Mouse (Mus musculus): ENCODE measurements around the gene Pigt.

Pigt gene

DNA sequence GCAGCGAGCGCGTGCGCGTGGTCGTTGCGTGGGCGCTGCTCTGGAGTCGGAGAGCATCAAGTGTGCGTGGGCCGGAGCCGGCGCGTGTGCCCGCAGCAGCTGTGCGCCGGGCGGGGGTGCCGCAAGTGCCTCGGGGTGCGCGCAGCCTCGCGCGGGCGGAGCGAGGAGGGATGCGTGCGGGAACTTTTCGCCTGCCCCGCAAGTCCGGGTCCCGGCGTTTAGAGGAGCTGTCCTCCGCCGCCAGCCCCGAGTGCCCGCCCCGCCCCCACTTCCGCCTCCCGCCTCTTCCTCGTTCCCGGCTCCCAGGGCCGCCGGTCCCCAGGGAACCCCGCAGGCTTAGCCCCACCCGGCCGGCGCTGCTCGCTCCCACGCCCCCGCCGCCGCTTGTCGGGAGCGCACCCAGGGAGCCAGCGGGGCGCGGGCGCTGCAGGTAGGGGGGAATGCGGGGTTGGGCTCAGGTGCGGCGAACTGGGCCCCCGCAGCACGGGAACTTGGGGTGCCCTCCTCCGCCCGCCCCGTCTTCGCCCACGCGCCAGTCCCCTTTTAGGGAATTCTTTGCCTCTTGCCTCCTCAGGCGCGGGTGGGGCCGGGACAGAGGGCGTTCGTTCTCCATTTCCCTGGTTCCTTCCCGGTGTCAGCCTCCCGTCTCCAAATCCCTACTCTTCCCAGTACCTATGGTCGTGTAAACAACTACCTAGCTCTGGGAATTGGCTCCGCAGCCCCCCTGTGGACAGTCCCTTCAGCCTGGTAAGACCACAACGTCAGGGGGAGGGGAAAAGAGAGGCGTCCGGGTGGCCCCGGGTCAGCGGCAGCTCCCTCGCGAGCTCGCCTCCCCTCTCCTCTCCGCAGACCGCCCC, 10.8 kb upstream of the Pigt start:
- DNase-seq, result peak; percentile 79

DNA sequence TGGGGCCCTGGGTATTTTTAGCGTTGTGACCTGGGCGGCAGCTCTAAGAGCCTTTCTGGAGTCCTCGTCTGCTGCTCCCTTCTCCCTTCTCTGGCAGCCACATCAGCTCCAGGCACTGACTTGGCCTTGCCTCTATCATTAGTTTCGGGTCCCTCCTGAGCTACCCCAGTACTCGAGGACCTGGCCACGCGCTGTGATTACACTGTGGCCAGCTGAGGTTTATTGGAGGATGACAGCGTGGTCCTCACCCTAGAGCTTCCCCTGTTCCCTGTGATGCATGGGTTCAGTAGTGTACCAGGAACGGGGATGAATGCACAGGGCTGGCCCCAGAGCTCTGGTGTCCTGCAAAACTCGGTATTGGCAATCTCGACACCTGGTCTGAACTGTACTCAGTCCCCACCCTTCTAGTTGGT, 10.2 kb upstream of the Pigt start:
- no peak for DNase-seq

DNA sequence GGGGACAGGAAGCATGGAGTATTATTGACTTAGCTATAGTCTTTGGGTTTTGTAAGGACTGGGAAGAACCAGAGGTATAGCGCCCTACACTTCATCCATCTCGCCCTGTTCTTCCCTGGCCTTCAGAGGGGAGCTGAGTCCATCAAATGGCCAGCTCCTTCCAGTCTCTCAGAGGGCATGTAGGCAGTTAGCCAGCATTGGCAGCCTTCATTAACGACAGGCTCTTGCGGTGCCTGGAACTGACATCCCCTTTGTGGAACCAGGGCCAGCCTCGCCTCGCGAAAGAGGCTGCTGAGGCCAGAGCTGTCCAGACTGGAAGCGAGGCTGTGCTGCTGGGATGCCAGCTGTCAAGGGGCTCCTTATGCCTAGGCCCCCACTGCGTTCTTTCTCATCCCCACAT, 9.5 kb upstream of the Pigt start:
- DNase-seq, result no peak

DNA sequence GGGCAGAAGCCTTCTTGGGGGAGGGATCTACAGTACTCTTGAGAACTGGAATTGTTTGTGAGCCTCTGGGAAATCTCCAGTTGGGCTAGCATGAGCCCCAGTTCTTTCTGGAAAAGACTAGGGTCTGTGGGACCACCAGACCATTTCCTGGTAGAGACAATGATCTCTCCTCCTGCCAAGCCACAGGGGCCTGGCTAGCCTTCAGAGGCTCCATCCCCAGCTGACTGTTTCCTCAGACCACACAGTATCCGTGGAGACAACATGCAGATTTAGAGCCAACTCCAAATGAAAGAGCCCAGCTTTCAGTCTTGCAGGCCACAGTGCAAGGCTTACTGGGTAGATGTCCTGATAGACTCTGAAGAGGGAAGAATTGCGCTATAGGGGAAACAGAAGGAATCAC, 3.2 kb upstream of the Pigt start:
- no peak for DNase-seq

DNA sequence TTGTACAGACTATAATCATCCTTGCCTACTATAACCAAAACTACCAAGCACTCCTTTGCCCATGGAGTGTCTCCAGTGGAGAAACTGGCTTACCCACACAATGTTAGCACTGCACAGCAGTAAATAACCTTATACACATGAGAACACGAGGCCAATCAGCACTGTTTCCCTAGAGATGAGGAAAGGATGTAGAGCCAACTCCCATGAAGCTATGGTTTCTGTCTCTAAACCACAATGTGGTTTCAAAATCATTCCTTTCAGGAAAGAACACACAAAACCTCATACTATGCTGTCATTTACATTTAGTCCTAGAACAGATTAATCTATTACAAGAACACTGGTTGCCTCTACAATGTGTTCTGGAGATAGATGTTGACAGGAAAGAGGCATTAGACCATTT, 989 bp upstream of the Pigt start:
- DNase-seq, result no peak

DNA sequence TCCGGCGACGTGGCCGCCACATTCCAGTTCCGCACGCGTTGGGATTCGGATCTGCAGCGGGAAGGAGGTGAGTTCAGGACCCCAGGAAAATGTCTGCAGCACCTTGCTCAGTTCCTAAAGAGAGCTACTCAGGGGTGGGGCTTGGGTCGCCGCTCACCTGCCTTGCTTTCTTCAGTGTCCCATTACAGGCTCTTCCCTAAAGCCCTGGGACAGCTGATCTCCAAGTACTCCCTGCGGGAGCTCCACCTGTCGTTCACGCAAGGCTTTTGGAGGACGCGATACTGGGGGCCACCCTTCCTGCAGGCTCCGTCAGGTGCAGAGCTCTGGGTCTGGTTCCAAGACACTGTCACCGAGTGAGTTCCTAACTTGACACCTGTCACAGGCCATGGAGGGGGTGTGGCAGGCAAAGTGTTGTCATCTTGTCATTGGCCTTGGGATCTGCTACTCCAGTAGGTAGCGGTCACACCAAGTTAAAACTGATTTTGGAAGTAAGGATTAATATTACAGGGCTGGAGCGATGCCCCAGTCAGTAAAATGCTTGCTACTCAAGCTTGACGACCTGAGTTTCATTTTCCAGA, 460 bp downstream of the Pigt start:
- no peak for DNase-seq

DNA sequence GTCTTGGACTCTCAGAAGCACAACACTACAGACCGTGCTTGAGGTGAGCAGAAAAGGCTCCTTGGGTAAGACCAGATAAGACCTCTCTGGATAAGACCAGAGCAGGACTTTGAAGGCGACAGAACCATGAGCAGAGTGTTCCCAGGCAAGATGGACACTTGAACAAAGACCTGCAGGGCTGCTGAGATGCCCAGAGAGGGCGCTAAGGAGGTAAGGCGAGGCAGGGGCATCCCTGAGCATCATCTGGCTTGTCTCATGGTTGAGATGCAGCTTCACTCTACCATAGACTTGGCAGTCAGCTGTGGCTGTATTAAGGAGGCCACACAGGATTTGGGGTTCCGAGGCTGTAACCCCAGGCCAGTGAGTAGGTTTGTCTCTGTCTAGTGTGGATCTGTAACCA, 2.0 kb downstream of the Pigt start:
- DNase-seq, result no peak

DNA sequence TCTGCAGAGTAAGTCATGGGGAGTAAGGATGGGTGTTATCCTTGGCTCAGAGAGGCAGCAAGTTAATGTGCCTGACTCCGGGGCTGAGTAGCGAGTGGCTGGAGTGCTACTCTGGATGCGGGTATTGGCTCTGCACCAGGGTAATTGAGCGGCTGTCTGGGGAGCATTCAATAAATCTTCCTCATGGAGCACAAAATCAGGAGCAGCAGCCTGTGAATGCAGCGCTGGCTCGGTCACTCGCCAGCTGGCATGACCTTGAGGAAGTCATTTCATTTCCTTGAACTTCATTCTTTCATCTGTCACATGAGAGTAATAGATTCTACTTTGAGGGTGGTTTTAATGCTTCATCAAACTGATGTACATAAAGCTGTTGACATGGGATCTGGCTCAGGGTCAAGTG, 3.2 kb downstream of the Pigt start:
- DNase-seq, result peak; percentile 53

DNA sequence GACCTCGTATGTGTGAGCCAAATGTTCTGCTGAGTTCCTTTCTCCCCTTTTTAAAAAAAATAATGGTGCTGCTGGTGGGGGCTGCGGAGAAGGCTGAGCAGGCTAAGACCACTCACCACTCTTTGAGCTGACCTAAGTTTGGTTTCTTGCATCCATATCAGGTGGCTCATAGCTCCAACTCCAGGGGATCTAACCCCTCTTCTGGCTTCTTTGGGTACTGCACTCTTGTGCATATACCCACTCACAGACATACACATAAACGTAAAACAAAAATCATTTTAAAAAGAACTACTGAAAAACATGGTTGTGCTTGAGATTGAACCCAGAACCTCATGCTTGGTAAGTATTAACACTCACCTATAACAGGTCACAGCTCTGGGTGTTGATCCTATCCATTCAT, 7.6 kb downstream of the Pigt start:
- no peak for DNase-seq

DNA sequence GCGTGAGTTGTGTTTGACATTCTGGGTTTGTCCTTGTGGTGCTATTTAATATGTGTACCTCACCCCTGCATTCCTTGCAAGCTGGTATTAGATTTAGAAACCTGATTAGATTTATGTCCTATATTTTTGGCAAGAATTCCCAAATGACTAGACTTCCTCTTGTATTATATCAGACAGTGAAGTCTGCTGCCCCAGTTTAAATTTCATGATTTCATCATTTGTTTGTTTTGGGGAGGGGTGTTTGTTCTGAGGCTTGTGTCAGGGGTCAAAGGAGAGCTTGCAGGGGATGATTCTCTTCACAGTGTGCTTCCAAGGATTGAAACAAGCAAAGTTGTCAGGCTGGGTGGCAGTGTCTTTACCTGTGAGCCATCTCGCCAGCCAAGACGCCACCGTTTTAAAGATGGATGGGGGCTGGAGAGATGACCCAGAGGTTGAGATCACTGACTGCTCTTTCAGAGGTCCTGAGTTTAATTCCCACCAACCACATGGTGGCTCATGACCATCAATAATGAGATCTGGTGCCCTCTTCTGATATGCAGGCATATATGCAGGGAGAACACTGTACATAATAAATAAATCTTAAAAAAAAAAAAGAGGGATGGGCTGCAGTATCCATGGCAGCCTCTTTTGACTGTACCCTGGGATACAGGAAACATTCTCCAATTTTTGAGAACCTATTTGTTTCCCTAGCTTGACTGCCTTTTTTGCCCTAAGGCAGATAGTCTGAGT, 8.5 kb downstream of the Pigt start:
- DNase-seq, result no peak

DNA sequence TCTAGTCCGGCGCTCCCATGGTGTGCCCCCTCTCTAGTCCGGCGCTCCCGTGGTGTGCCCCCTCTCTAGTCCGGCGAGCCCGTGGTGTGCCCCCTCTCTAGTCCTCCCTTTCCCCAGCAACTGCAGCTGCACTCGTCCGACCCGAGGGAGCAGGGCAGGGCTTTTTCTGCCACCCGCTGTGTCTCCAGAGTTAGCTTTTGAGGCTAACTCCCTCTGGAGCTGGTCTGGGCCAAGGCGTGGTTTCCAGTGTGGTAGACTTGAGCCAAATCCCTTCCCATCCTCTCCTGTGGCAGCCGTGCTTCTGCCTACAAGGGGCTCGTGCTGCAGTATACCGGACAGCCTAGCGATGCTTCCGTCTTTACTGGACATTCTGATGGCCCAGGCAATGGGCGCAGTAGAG, 10.5 kb downstream of the Pigt start:
- DNase-seq, result no peak

DNA sequence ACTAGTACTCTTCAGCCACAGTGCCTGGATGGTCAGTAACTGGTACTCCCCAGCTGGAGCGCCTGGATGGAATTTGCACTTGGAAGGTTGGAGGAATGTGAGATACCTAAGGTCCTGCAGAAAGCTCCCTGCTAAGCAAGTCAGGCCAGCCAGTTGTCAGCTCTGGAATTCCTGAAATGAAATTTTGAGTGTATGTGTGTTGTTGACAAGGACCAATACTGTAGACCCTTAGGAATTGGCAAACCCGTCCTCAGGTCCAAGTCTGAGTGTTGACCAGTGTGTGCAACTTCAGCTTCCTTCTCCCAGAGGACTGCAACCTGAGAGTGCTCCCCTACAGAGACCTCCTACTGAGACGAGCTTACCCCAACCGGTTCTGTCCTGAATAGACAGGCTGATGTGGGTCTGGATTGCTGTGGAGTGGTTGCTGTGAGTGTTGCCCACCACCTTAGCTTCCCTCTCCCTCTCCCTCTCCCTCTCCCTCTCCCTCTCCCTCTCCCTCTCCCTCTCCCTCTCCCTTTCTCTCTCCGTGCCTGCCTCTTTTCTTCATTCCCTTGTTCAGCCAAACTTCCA, 13.4 kb downstream of the Pigt start:
- DNase-seq, result peak; percentile 69

DNA sequence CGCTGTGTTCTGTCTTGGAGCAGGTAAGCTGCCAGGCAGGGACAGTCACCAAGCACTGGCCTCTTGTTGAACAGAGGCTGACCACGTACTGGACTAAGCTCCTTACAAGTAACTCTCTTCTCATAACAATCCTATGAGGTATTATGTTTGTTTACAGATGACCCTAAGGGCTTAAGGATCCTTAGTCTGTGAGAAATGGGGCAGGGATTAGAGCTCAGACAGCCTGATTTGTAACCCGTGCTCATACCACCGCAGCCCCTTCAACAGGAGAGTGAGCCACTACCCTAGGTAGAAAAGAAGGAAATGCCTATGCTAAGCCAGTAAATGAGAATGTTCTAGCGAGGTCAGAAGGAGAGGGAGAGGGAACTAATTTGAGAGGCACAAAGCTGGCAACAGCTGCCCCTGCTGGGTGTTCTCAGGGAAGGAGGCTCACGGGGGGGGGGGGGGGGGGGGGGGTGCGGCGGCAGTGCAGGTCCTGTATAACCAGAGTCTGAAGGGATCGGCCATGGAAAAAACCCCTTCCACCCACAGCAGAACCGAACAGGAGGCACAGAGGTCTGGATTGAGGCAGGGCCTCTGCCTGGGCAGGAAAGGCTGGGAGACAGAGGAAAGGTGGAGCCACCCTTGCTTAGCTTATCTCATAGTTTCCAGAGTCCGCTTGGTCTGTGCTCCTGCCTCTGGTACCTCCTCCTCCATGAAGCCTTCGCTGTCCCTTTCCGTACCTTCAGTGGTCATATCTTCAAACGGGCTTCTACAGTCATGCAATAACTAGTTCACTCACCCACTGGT, 15.0 kb downstream of the Pigt start:
- peak; percentile 34 for DNase-seq

DNA sequence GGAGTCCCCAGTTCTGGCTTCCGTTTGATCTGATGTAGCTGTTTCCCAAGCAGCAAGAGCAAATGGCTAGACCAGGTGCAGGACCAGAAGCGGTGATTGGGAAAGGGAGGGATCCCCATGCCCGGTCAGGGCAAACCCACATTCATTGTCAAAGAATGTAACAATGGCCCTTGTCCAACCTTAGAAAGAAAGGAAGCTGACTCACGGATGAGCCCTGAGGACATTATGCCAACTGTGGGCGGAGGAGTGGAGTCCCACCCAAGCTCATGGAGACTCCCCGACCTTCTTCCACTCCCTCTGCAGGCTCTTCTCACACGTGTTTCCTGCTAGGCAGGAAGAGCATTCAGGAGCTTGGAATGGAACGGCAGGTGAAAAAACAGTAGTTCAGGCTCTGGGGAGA, 16.1 kb downstream of the Pigt start:
- peak; percentile 67 for DNase-seq

DNA sequence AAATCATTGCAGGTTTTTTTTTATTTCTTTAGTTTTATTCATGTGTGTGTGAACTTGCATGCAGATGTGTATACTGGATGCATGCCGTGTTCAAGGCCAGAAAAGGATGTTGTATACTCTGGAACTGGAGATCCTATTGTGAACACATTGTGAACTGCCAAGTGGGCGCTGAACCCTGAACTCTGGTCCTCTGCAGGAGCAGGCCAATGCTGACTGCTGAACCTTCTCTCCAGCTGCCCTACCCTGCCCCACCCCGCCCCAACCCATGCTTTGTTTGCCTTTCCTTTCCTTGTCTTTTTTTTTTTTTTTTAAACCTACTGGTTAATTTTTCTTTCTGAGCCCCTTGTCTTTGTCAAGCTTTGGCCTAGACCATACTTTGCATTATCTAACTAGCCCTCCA, 17.6 kb downstream of the Pigt start:
- DNase-seq, result no peak

DNA sequence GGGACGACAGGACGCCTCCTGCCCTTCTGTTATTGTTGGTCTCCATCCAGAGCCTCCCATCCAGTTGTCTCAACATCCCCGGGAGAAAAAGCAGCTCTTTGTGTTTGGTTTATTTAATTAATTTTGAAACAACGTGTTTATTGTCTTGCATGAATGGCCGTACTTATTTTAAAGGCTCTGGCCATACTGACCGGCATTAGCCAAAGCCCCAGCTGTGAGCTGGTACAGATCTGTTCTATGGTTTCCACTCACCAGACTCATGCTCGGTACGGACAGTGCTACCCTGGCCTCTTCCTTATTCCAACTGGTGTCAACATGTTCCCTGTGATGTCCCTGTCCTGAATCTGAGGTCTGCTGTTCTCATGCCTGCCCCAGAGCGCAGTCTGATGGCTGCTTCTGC, 18.6 kb downstream of the Pigt start:
- DNase-seq, result no peak

DNA sequence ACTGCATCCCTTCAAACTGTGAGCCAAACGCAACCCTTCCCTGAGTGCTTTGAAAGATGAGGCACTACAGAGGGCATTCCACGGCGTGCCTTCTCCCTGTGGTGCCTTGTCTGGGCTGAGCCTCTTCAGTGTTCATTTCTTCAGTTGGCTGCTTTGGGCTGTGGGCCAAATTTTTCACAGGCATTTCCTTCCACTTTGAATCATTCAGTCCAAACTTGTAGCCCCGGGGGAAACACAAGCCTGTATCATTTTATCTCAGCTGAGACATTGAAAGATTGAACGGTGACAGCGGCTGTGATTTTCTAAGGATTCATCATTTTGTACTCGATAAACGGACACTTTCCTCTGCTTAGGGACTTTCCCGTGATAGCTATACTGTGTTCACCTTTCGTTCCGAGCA, 19.3 kb downstream of the Pigt start:
- no peak for DNase-seq

DNA sequence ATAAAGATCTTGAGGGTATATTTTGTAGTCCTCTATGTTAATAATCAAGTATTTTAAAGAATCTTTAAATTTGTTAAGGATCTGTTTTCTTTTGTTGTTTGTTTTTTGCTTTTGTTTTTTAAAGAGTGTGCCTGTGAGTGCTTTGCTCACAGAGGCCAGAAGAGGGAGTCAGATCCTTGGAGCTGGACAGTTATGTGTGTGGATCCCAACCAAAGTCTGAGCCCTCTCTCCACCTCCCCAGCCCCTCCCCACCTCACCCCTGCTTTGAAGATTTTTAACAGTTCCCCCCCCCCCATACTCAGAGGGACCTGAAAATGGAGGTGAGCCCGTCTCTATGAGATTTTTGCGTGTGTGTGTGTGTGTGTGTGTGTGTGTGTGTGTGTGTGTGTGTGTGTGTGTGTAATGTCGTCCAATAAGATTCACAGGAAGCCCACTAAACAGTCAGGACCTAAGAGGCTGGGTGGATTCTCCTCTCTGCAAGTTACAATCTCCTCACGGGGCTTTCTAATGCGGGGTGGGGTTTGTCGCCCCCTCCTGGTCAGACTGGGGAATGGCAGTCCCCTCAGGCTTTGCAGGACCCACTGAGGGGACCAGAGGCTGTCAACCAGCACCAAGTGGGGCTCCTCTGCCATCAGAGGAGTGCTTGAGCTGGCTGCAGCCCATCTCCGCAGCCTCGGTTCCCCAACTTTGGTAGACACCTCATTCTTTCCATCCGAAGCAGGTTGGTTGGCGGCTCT, 20.3 kb downstream of the Pigt start:
- DNase-seq, result peak; percentile 70

DNA sequence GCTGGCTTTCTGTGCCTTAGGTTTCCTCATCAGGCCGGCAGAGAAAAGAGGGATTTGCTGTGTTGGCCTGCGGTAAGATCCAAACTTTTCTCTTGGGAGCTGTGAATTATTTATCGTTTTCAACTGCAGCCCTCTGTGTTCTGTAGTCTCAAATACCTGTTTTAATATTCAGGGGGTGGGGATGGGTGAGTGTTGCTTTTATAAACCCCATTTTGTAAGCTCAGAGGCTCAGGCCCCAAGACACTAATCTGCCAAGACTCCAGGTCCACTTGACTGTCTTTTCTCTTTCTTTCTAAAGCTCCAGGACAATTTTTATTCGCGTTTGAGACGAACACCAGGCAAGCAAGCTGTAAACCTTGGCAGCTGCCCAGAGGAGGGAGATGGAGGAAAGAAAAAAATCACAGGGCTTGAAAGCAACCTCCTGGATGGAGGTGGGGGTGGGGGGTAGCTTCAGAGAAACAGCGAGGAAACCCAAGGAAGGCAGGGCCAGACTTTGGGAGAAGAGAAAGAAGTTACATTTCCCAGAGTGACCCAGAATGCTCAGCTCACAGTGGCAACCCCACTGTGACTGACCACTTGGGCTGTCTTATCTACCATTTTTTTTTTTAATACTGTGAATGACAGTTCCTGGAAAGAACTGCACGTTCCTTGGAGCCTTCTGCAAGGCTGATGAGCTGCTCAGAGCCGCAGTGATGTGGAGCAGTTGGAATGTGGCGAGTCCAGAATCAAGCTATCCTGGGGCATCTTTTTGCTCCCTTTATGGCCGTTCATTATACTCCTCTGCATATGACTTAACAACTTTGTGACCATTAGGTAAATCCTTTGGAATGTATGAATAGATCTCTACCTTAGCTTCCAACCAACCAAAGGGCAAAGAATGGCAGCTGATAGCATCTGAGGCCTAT, 21.2 kb downstream of the Pigt start:
- no peak for DNase-seq

DNA sequence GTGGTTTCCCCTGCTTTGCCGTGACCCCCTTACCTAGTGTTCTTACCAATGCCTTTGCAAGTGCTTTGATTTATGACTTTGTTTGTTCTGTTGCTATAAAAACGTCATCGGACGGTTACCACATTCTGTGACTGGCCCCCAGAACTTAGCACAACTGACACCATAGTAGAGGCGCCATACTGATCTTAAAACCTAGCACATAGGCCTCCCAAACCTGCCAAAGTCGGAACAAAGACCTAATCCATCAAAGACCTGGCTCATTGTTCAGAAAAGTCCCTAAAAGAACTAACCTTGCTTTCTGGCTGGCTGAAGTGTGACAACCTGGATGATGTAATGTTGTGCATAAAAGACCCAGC, 21.8 kb downstream of the Pigt start:
- DNase-seq, result no peak

DNA sequence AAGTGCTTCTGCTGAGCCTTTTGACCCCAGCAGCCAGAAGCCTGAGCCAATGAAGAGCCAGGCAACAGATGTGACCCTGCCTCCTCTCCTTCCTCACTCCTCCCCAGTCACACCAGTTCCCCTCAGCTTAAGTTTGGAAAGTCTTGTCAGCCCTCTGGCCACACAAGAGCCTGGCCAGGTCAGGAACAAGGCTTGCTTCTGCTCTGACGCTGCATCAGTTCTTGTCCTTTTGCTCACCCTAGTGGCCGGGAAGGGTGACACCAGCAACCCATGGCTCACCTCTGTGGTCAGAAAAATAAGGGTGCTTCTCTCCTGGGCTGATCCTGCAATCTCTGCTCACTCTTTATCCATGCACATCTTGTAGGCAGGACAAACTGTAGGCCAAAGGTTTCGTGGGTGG, 23.5 kb downstream of the Pigt start:
- peak; percentile 78 for DNase-seq
